Mouse (Mus musculus): ENCODE data around the gene Depdc7. TPM values are rescaled to one million over a fixed set of nuclear protein-coding genes. Genes with fewer than 3 reads are reported as not detected.

Depdc7 gene
- polyA plus RNA-seq, 1 experiment = 4.3 TPM

DNA sequence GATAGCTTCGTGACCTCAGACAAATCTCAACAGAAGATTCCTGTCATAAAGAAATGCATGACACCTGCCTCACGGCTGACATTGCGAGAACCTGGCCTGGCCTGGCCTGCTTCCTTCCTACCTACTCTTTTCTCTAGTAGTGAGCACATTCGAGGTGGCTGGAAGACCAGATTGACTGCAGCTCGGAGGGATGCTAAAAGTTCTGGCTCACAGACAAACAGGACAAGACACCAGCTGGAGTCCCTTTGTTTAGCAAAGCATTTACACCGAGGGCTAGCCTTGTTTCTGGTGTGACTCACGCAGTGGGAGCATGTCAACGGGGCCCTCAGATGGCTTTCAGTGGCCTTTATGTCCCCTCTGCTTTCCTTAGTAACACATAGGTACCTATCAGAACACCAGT, 54.0 kb downstream of the Depdc7 start:
- Histone ChIP-seq H3K79me2 (ENCODE audit: control insufficient read depth, insufficient read depth) (no peaks in the 10 kb centered on the region), H3K4me2 (ENCODE audit: low read depth) (no peak overlapping the region), H3K27me3 (ENCODE audit: control insufficient read depth, insufficient read depth, insufficient read length) (no peaks in the 10 kb centered on the region), H3K36me3 (ENCODE audit: control insufficient read depth, insufficient read depth) (peaks cover 1% of the 10 kb centered on the region), H3K4me3 (no peak overlapping the region), H3ac (ENCODE audit: control insufficient read depth, insufficient read length) (no peak overlapping the region)
- TF ChIP-seq REST (IDR thresholded peaks at IDR 0.05; ENCODE audit: insufficient read depth, insufficient read length) (no peak), SRF (IDR thresholded peaks at IDR 0.05; ENCODE audit: control insufficient read depth, insufficient read length, low read depth) (no peak), E2F4 (IDR thresholded peaks at IDR 0.05; ENCODE audit: insufficient read depth) (no peak), USF1 (IDR thresholded peaks at IDR 0.05; ENCODE audit: low read depth) (no peak), TCF12 (IDR thresholded peaks at IDR 0.05; ENCODE audit: insufficient read depth, poor library complexity, severe bottlenecking) (no peak), TCF3 (IDR thresholded peaks at IDR 0.05; ENCODE audit: insufficient read length, low read depth) (no peak), MAX (IDR thresholded peaks at IDR 0.05; ENCODE audit: low read depth) (no peak), CEBPB (IDR thresholded peaks at IDR 0.05; ENCODE audit: insufficient read depth, poor library complexity, severe bottlenecking) (no peak), POLR2AphosphoS2 (IDR thresholded peaks at IDR 0.05; ENCODE audit: insufficient read length, low read depth) (no peak), MYOD1 (IDR thresholded peaks at IDR 0.05; ENCODE audit: control insufficient read depth in 1 of 3, insufficient read length in 2 of 3, low read depth in 2 of 3) (no peak), POLR2A (IDR thresholded peaks at IDR 0.05; ENCODE audit: insufficient read length, low read depth) (no peak), MYOG (IDR thresholded peaks at IDR 0.05; ENCODE audit: control insufficient read depth in 1 of 3, insufficient read depth in 1 of 3, insufficient read length in 2 of 3, low read depth in 2 of 3) (no peak)

DNA sequence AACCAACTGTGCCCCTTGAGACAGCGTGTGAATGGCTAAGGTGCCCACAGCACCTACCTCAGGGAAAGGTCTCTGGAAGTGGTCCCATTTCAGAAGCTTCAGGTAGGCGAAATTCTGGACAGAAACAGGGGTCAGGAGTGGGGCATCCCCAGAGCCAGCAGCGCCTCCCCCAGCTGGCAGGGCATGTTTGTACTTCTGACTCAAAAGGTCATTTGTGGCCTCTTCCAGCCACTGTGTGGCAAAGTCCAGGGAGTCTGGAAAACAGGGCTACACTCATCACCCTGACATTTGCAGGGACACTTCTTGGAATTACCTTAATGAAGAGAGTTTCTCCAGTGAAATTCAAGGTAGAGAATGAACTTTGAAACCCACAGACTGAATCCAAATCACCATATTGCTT, 54.4 kb downstream of the Depdc7 start:
- Histone ChIP-seq H3K36me3 (ENCODE audit: control insufficient read depth, insufficient read depth) (peaks cover 3% of the 10 kb centered on the region), H3K4me3 (no peak overlapping the region), H3K79me2 (ENCODE audit: control insufficient read depth, insufficient read depth) (no peaks in the 10 kb centered on the region), H3K4me2 (ENCODE audit: low read depth) (no peak overlapping the region), H3ac (ENCODE audit: control insufficient read depth, insufficient read length) (no peak overlapping the region), H3K27me3 (ENCODE audit: control insufficient read depth, insufficient read depth, insufficient read length) (no peaks in the 10 kb centered on the region)
- TF ChIP-seq TCF3 (IDR thresholded peaks at IDR 0.05; ENCODE audit: insufficient read length, low read depth) = no peak
- TF ChIP-seq USF1 (IDR thresholded peaks at IDR 0.05; ENCODE audit: low read depth) = no peak
- no peak for TF ChIP-seq SRF (IDR thresholded peaks at IDR 0.05; ENCODE audit: control insufficient read depth, insufficient read length, low read depth)
- TF ChIP-seq CEBPB (IDR thresholded peaks at IDR 0.05; ENCODE audit: insufficient read depth, poor library complexity, severe bottlenecking) = no peak
- no peak for TF ChIP-seq MAX (IDR thresholded peaks at IDR 0.05; ENCODE audit: low read depth)
- no peak for TF ChIP-seq MYOD1 (IDR thresholded peaks at IDR 0.05; ENCODE audit: control insufficient read depth in 1 of 3, insufficient read length in 2 of 3, low read depth in 2 of 3)
- no peak for TF ChIP-seq POLR2A (IDR thresholded peaks at IDR 0.05; ENCODE audit: insufficient read length, low read depth)
- TF ChIP-seq MYOG (IDR thresholded peaks at IDR 0.05; ENCODE audit: control insufficient read depth in 1 of 3, insufficient read depth in 1 of 3, insufficient read length in 2 of 3, low read depth in 2 of 3) = no peak
- no peak for TF ChIP-seq TCF12 (IDR thresholded peaks at IDR 0.05; ENCODE audit: insufficient read depth, poor library complexity, severe bottlenecking)
- TF ChIP-seq POLR2AphosphoS2 (IDR thresholded peaks at IDR 0.05; ENCODE audit: insufficient read length, low read depth) = no peak
- TF ChIP-seq E2F4 (IDR thresholded peaks at IDR 0.05; ENCODE audit: insufficient read depth) = no peak
- no peak for TF ChIP-seq REST (IDR thresholded peaks at IDR 0.05; ENCODE audit: insufficient read depth, insufficient read length)

DNA sequence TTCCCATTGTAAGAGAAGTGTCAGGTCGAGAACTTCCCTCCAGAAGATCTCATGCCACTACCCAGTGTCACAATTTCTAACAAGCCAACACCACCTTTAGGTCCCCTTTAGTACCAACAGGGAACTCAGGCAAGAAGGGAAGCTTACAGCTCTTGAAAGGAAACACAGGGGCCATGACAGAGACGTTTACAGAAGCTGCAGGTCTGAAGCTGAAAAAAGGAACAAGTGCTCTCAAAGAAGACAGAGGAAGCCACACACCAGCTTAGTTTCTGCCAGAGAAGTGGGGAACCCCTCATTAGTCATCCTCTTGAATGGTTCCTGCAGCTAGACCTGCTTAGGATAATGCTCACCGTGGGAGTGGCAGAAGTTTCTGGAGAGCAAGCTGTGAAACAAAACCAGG, 55.4 kb downstream of the Depdc7 start:
- Histone ChIP-seq H3K4me3 (no peak overlapping the region), H3K27me3 (ENCODE audit: control insufficient read depth, insufficient read depth, insufficient read length) (no peaks in the 10 kb centered on the region), H3ac (ENCODE audit: control insufficient read depth, insufficient read length) (no peak overlapping the region), H3K4me2 (ENCODE audit: low read depth) (no peak overlapping the region), H3K36me3 (ENCODE audit: control insufficient read depth, insufficient read depth) (peaks cover 3% of the 10 kb centered on the region), H3K79me2 (ENCODE audit: control insufficient read depth, insufficient read depth) (no peaks in the 10 kb centered on the region)
- TF ChIP-seq REST (IDR thresholded peaks at IDR 0.05; ENCODE audit: insufficient read depth, insufficient read length) (no peak), MAX (IDR thresholded peaks at IDR 0.05; ENCODE audit: low read depth) (no peak), TCF12 (IDR thresholded peaks at IDR 0.05; ENCODE audit: insufficient read depth, poor library complexity, severe bottlenecking) (no peak), SRF (IDR thresholded peaks at IDR 0.05; ENCODE audit: control insufficient read depth, insufficient read length, low read depth) (no peak), MYOG (IDR thresholded peaks at IDR 0.05; ENCODE audit: control insufficient read depth in 1 of 3, insufficient read depth in 1 of 3, insufficient read length in 2 of 3, low read depth in 2 of 3) (no peak), E2F4 (IDR thresholded peaks at IDR 0.05; ENCODE audit: insufficient read depth) (no peak), USF1 (IDR thresholded peaks at IDR 0.05; ENCODE audit: low read depth) (no peak), CEBPB (IDR thresholded peaks at IDR 0.05; ENCODE audit: insufficient read depth, poor library complexity, severe bottlenecking) (no peak), POLR2A (IDR thresholded peaks at IDR 0.05; ENCODE audit: insufficient read length, low read depth) (no peak), POLR2AphosphoS2 (IDR thresholded peaks at IDR 0.05; ENCODE audit: insufficient read length, low read depth) (no peak)

DNA sequence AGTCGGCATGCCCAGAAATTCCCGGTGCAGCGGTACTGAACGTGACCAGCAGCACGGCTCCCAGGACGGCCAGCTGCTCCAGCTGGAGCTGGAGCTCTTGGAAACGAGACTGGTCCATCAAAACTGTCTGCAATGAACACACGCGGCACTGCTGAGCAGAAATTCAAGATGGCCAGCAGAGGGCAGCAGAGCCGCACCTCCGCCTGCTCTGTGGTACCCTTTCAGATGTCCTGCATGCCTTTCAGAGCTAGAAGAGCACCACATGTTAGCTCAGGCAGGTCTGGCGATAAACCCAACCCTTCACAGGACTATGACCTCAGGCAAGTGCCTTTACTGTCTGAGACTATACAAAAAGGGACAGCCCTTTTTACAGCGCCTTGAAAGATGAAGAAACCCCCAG, 57.3 kb downstream of the Depdc7 start:
- Histone ChIP-seq H3K27me3 (ENCODE audit: control insufficient read depth, insufficient read depth, insufficient read length) (no peaks in the 10 kb centered on the region), H3ac (ENCODE audit: control insufficient read depth, insufficient read length) (no peak overlapping the region), H3K4me2 (ENCODE audit: low read depth) (peak overlapping the region; percentile 32), H3K79me2 (ENCODE audit: control insufficient read depth, insufficient read depth) (no peaks in the 10 kb centered on the region), H3K36me3 (ENCODE audit: control insufficient read depth, insufficient read depth) (peaks cover 3% of the 10 kb centered on the region), H3K4me3 (no peak overlapping the region)
- no peak for TF ChIP-seq MYOG (IDR thresholded peaks at IDR 0.05; ENCODE audit: control insufficient read depth in 1 of 3, insufficient read depth in 1 of 3, insufficient read length in 2 of 3, low read depth in 2 of 3)
- TF ChIP-seq MAX (IDR thresholded peaks at IDR 0.05; ENCODE audit: low read depth) = no peak
- TF ChIP-seq POLR2A (IDR thresholded peaks at IDR 0.05; ENCODE audit: insufficient read length, low read depth) = no peak
- peak in 1 of 3 experiments; percentile 8 for TF ChIP-seq MYOD1 (IDR thresholded peaks at IDR 0.05; ENCODE audit: control insufficient read depth in 1 of 3, insufficient read length in 2 of 3, low read depth in 2 of 3)
- TF ChIP-seq SRF (IDR thresholded peaks at IDR 0.05; ENCODE audit: control insufficient read depth, insufficient read length, low read depth) = no peak

DNA sequence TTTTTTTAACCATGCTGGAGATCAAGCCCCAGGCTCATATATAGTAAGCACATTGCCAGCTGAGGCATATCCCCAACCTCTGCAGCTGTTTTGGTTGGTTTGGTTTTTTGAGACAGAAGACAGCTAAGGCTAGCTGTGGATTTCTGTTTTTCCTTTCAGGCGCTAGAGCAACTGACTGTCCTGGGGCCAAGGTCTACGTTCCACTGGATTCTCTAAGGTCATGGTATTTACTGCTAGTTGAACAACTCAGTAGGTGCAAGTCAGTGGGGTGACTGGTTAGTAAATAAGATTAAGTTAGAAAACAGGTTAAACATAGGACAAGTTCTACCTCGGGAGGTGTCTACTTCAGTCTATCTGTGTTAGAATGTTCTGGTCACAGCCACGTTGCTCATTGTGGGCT, 57.9 kb downstream of the Depdc7 start:
- H3K79me2 ChIP-seq (ENCODE audit: control insufficient read depth, insufficient read depth) = no peaks in the 10 kb centered on the region
- H3K27me3 ChIP-seq (ENCODE audit: control insufficient read depth, insufficient read depth, insufficient read length) = no peaks in the 10 kb centered on the region
- peak overlapping the region; percentile 32 for H3K4me2 ChIP-seq (ENCODE audit: low read depth)
- TF ChIP-seq USF1 (IDR thresholded peaks at IDR 0.05; ENCODE audit: low read depth) = no peak
- no peak for TF ChIP-seq POLR2A (IDR thresholded peaks at IDR 0.05; ENCODE audit: insufficient read length, low read depth)
- TF ChIP-seq SRF (IDR thresholded peaks at IDR 0.05; ENCODE audit: control insufficient read depth, insufficient read length, low read depth) = no peak
- no peak for TF ChIP-seq TCF3 (IDR thresholded peaks at IDR 0.05; ENCODE audit: insufficient read length, low read depth)
- TF ChIP-seq MYOG (IDR thresholded peaks at IDR 0.05; ENCODE audit: control insufficient read depth in 1 of 3, insufficient read depth in 1 of 3, insufficient read length in 2 of 3, low read depth in 2 of 3) = no peak
- no peak for TF ChIP-seq REST (IDR thresholded peaks at IDR 0.05; ENCODE audit: insufficient read depth, insufficient read length)
- no peak overlapping the region for H3K4me3 ChIP-seq
- H3ac ChIP-seq (ENCODE audit: control insufficient read depth, insufficient read length) = no peak overlapping the region
- peaks cover 3% of the 10 kb centered on the region for H3K36me3 ChIP-seq (ENCODE audit: control insufficient read depth, insufficient read depth)

Measured in myocyte (in vitro differentiated cells).